Mouse (Mus musculus) regulatory T cell (primary cell): ENCODE measurements around the gene Adam1a.

ENCODE experiments used
- in situ Hi-C: fragments of 300-600 bp; cut with MboI, MseI; formaldehyde crosslinking; loops from one replicate; pipeline ENCODE4 v1.15.1; 2025; ENCODE audit warnings: high pct_unique_total_duplicates

Adam1a gene

DNA sequence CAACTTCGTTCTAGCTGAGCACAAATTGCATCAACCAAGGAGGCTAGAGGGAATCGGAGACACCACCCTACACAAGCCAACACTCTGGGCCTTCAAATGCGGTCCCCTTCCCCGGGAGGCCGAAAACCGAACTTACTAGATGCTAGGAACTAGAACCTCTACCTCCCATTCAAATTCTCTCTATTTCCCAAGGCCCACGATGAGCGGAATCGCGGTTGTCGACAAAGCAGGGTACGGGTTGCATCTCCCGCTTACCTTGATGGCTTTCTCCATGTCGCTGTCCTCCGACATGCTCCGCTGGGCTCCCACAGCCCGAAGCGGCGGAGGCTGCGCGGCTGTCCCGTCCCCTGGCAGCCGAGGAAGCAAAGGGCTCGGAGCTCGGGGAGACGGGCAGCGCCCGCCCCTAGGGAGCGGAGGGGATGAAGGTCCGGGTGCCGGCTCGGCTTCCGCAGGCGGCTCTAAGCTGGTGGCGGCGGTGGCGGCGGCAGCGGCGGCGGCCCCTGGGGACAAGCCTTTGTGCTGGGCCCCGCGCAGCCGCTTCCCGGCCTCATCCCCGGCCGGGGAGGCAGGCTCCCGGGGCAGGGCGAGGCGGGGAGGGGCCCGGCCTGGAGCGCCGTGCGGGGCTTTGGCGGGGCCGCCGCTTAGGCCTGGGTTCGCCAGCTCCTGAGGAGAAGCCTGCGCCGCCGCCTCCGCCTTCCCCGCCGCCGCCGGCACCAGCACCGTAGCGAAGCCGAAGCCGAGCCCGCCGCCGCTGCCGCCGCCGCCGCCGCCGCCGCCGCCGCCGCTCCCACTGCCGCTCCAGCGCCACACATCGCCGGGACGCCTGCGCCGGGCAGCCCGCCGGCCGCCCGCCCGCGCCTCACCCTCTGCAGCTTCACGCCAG lies at the start of gene Adam1a, which contains the start of gene Gm42878:
TSS of gene Adam1a (minus strand) at position 573 of the 883 bp plus-strand sequence.
TSS of gene Gm42878 (minus strand) at position 573 of the 883 bp plus-strand sequence.
- in situ Hi-C loops: no loop called here

DNA sequence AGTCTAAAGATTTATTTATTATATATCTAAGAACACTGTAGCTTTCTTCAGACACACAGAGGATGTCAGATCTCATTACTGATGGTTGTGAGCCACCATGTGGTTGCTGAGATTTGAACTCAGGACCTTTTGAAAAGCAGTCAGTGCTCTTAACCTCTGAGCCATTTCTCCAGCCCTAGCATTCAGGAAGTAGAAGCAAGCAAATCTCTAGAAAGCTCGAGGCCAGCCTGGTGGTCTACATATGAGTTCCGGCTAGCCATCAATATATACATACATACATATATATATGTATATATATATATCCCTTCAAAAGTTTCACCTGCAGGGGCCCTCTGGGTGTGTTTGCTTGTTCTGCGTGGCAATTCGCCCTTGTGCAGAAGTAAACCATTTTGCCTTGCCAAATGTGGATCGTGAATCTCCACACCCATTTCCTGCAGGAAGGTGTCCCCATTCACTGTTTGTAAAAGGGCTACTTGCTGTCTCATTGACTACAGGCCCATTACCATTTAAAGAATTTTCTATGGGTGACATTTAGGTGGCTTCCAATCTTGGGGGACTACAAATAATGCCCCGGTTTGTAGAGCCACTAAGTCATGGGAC lies 49.5 kb upstream of the Adam1a start:
- in situ Hi-C loops: no loop called here

DNA sequence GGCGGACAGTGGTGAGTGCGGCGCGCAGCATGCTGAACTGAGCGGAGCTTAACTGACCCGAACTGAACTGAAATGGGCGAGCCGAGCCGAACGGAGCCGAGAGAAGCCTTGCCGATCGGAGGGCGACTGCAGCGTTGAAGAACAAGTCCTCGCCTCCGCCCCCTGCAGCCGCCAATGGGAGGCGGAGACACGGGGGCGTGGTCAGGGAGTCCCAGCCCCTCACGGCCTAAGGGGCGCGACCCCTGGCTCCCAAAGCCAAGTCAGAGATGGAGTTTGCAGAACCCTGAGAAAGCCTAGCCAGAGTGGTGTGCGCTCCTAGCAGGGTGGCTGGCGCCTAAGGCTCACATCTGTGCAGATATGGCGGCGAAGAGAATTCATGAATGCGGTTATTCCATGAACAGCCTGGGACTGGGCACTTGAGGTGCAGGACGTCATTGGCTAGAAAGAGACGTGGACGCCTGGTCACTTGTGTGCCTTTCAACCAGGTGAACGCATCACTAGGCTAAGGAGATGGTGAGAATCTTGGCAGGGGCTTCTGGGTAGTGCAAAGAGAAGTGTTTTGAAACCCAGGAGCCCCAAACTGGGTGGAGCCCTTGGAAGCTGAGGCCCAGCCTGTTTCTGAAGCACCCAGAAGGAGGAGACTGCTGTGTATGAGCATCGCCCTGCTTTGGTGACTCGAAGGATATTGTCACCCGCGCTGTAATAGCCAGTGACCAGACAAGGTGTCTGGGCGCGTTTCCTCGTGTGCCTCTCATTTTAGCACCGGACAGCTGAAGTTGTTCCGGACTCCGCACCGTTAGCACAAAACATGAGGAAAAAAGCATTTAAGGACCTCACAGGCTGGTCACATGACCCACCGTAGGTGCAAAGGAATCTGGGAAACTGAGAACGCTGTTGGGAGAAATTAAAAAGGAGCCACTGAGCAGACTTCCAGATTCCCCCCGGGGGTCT lies 48.4 kb upstream of the Adam1a start, which contains the start of gene Aldh2:
TSS of gene Aldh2 (minus strand) at position 374 of the 951 bp plus-strand sequence.
- in situ Hi-C loops: no loop called here

DNA sequence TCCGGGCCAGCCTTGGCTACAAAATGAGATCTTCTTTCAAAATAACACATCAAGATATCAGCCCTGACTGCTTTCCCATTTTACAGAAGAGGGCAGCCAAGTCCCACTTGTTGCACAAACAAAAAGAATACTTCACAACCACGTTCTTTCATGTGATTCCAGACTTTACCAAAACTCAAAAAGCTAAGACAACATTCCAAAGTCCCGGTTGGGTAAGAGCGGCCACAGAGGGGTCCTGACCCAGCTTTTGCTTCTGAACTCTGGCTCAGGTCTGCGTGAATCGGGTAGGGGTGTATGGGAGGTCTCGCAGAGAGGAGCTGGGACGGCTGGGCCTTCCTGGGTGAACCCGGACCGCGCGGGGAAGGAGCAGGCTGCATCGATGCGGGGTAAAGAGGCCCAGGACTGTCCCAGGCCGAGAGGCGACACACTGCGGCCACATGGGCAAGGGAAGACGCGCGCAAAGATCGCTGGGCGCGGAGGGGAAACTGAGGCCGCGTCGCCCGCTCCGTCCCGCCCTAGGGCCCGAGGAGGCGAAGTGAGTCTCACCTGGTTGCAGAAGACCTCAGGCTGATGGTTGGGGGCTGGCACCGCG lies 47.6 kb upstream of the Adam1a start:
- in situ Hi-C loops: no loop called here

DNA sequence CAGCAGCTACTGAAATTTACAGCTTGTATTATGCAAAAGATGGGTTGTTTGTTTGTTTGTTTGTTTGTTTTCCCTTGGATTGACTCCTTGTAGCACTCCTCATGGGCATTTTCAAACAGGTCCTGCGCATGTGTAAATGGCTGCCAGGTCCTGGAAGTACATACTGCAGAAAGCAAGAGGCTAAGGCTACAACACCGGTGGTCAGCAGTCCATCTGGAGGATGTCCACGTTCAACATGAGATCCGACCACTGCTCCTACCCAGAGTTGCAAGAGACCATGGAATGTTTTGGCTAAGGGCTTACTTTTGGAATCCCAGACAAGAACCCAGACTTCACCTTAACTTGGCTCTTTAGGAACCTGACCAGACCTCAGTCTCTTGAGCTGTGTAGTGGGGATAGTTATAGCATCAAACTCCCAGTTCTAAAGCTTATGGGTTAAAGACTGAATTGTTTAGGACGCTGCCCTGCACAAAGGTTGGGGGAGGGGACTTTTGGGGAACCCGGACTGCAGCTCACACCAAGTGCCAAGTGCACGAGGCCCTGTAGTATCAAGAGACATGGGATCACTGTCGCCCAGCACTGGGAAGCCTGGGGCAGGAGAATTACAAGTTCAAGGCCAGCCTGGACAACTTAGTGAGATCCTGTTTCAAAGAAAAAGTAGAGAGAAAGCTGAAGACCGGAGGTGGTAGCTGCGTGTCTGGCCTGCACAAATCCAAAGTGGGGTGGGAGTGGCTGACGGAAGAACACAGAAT lies 47.0 kb upstream of the Adam1a start:
- in situ Hi-C loops: no loop called here

DNA sequence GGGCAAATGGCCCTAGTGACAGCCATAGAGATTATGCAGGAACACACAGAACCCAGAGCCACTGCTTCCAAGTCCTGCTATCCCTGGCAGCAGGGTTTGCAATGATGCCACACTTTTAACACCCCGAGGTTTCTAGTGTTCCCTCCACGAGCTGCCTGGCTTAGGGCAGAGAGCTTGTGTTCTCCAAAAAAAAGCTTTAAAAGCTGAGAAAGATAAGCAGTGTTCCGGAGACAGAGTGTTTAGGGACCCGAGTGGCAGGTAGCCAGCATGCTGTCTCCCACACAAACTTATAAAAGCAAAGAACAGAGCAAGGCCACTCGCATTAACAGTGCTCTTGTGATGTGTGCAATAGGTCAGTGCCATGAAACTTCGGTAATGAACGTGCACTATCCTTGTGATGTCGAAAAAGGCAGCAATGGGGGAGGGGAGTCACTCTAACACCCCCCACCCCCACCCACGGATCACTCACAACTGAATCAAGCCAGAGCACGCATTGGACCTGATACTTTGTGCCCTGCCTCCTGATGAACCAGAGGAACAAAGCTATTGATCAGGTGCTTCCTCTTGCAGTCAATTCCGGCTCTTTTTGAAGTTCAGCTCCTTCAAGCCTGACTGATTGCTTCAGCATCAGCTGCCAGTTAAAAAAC lies 46.3 kb upstream of the Adam1a start:
- in situ Hi-C loops: no loop called here

DNA sequence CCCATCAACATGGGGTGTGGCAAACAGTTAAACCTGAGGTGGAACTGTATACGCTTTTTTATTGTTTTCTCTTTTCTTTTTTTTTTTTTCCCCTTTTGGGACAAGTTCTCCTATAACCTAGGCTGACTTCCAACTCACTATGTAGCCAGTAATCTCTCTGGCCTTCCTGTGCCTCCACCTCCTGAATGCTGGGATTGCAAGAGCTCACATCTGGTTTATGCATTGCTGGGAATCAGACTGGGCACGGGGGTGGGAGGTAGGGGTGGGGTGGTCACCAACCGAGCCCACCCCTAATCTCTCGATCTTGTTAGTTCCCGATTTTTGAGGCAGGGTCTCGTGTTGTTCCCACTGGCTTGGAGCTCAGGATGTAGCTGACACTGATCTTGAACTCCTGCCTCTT lies 44.6 kb upstream of the Adam1a start:
- in situ Hi-C loops: no loop called here

DNA sequence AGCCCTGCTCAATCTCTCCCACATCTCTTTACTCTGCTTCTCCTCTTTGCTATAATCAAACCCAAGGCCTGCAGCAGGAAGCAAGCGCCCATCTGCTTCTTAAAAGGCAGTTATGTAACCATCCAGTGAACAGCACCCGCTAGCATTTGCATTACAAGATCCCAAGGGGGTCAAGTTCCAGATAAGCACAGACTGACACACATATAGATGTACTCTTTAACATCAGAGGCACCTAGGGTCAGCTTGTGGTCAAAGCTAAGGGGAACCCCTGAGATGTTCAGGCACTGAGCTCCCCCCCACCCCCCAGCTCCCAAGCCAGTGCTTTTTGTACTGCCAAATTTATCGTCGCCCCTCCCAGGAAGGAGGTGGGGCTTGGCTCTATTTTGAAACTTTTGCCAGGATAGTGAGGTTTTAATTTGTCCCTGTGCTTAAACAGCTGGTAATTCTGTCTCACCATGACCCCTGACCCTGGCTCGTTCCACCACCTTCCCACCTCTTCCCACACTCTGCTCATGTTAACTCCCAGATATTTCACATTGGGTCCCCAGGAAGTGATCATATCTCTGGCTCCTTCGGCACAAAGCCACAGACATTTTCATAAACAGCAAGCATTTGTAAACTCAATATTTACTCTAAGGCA lies 41.2 kb upstream of the Adam1a start:
- in situ Hi-C loops: no loop called here

DNA sequence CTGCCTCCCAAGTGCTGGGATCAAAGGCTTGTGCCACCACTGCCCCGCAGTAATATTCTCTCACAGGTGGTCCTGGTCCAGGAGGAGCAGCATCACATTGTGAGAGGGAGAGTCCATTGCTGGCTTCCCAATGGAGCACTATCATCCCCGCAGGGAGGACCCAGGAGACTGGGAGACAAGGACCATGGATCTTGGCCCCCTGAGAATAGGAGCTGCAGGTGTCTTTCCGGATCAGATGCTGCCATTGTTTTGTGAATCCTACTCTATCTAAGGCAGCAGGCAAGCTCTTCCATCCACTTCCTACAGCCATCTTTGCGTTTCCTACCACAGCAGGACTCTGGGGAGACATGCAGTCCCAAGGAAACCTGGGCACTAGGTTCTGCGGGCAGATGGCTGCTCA lies 40.4 kb upstream of the Adam1a start:
- in situ Hi-C loops: no loop called here

DNA sequence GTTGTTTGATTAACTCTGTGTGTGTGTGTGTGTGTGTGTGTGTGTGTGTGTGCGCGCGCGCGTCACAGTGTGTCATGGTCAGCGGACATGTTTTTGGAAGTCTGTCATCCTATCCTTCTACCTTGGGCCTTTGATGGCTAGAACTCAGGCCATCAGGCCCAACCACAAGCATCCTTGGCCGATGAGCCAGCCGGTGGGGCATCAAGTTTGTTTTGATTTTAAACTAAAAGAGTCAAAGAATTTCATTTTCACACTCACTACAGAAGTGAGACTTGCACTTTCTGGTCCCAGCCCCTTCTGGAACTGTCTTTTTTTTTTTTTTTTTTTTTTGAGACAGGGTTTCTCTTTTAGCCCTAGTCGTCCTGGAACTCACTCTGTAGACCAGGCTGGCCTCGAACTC lies 39.7 kb upstream of the Adam1a start:
- in situ Hi-C loops: no loop called here

DNA sequence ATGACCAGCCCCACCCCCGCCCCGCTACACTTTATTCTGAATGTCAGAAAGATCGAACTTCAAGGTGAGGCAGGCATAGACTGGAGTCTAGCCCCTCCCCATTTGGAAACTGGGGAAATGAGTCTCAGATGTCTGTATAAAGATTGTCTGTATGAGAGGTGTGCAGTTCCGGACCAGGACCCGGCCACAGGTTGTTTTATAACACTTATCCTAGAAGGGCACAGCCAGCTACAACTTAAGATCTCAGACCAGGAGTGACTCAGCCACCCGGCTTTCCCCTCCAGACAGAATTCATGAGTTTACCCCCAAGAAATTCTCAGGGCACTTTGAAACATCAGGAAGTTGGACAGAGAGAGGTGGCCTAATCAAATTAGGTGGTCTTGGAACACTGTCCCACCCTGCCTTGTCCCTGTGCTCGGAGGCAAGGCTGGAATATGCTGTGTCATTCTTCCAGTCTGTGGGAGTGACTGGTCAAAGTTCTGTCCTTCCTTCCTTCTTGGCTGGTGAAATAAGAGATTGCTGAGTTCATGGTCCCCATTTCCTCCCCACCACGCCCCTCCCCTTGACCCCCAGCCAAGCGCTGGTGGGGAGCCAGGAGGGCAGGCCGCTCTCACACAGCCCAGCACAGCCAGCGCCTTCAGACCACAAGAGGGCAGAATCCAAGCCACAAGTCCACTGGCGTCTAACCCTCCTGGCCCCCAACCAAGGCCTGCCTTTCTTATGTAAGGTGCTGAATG lies 38.7 kb upstream of the Adam1a start:
- in situ Hi-C loops: no loop called here

DNA sequence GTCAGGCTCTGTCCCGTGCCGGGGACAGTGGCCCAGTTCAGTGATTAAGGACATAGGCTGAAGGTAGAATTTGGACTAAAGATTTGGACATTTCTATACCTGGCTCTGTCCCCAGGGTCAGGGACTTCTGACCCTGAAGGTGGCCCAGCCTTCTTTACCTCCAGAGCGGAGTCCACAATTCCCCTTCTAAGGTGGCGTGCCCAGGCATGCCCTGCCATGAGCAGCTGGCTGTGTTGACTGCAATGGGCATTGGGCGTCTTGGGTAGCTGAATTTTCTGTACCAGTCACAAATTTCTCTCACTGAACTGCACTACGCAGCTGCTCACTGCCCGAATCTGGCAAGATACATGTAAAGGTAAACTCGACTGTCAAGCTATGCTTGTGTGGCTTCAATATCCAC lies 36.7 kb upstream of the Adam1a start:
- in situ Hi-C loops: no loop called here

DNA sequence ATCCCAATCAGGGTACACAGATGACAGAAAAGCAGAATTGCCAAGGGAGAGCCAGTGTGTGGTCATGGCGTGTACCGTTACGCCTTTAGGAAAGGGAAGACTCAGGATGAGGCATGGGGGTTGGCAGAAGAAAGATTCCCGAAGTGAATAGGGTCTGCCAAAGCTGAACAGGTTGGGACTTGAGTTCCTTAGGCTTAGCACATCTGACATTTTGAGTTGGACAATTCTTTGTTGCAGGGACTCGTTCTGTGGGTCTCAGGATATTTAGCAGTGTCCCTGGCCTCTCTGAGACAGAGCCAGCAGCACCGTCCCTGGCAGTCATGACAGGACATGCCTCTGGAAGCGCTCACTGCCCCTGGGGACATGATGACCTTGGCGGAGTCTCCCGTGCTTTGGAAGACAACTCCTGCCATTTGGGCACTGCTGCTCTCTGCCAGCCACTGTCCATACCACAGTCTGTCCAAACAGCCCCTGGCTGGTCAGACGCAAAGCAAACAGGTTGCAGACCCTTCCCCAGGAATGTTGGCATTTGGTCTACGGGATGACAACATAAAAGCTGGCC lies 31.7 kb upstream of the Adam1a start:
- in situ Hi-C loops: no loop called here

DNA sequence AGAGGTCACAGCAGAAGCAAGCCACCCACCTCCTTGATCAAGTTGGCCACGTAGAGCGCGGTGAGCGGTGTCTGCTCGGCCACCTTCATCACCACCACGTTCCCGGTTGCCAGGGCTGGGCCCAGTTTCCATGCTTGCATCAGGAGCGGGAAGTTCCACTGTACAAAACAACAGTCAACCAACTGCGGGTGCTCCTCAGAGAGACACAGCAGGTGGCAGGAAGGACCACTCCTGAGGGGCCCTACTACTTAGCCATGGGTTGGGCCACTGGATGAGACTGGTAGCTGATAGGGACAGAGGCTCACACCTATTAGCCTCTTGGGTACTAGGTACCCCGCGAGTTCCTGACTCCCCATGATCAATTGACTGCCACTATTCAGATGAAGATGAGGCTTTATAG lies 30.6 kb upstream of the Adam1a start:
- in situ Hi-C loops: no loop called here

DNA sequence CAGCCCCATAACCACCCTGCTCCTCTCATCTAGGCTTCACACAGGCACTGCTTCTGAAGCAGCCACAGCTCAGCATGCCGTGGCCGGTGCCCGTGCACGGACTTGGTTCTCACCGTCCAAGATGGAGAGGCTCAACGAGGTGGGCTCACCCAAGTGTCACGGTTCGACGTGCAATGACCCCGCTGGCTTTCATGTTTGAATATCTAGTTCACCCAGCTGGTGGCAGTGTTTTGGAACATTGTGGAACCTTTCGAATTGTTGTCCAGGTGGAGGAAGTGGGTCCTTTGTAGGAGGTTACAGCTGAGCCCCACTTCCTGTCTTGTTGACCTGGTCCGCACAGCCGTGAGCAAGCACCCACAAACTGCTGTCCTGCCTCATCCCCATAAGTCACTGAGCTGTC lies 28.9 kb upstream of the Adam1a start:
- in situ Hi-C loops: no loop called here

DNA sequence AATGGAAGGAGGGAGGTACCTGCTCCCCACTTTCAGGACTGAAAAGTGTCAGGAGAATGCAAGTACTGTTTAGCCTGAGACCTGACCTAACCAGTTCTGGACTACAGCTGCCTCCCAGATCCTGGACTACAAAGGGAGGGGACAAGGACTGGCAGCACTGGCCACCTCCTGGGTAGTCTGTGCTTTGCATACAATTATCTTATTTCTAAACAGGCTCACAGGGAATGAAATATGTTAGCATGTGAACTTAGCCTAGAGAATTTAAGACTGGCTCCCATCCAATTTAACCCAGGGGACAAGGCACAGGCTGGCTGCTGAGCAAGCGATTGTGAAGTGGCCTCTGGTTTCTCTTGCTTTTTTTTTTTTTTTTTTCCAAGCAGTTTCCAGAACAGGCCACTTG lies 25.5 kb upstream of the Adam1a start:
- in situ Hi-C loops: no loop called here

DNA sequence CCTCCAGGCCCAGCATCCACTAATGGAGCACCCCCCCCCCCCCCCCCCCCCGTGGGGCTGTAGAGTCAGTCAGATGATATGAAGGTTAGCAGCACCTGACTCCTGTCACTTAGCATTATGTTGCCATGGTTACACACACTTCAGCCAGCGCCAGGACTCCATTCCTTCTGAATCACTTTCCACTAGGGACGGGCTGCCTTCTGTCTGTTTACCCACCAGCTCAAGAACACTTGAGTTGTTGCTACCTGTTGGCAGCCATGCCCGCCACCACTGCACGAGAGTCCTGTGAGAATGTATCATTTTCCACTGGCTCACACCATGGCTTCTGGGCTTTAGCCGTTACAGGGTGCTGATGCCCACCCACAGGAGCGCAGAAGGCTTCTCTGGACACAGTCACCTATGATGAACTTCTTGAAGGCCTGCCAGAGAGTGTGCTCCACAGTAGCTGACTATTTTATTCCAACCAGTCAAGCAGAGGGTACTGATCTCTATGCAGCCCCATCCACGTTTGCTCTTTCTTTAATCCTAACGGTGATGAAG lies 24.7 kb upstream of the Adam1a start:
- in situ Hi-C loops: no loop called here

DNA sequence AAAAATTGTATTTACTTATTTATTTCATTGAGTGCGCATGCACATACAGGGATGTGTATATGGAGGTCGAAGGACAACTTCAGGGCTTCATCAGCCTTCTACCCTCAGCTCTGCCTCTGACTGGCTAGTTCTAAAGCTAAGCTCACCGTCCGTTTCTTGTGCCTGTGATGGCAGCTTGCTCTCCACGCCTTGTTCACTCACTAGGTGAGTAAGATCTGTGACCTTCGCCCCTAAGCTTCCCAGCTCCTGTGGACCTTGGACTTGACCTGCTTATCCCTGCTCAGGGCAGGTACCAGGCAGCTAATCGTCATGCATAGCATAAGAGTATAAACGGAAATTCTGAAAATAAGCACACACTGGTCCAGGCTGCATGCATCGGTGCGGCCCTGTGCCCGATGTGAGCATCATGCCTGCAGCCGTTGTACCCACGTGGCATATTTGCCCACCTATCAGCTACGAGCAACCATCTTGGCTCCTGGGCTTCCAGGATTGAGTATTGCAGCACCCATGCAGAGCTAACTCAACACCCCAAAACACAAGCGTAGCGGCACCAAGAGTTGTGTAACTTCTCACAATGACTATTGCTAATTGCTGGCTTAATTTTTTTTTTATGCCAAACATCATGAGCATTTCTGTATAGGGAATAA lies 20.9 kb upstream of the Adam1a start:
- in situ Hi-C loops: no loop called here
